Mouse (Mus musculus) CH12.LX (cell line): ENCODE measurements around the gene Rapgef6. TPM values are rescaled to one million over a fixed set of nuclear protein-coding genes. Genes with fewer than 3 reads are reported as not detected.

Source experiments
- DNase-seq: peaks from one replicate; pipeline ENCODE4 v3.0.0-alpha.2; 2013; ENCODE audit errors: extremely low read depth
- H3K27ac ChIP-seq: 2 replicates; pipeline ENCODE4 v1.5.1; 2012; ENCODE audit warnings: low read depth, mild to moderate bottlenecking, control low read depth, moderate library complexity; ENCODE audit not compliant: insufficient read depth
- H3K27me3 ChIP-seq: replicated peaks from 2 replicates; pipeline ENCODE3; 2012; ENCODE audit warnings: inconsistent platforms
- H3K36me3 ChIP-seq, 2 experiments: replicated peaks in 1 of 2; 2 replicates each; pipeline versions ENCODE3 to v1.6.1; 2012; ENCODE audit warnings: inconsistent platforms in 1 of 2, low read length in 1 of 2, mild to moderate bottlenecking in 1 of 2, mixed read lengths in 1 of 2, moderate library complexity in 1 of 2; ENCODE audit not compliant: control insufficient read depth in 1 of 2, insufficient read depth in 1 of 2
- H3K4me1 ChIP-seq, 2 experiments: 2 replicates each; pipeline ENCODE4 v1.6.1; 2012; ENCODE audit warnings: inconsistent platforms in 1 of 2, moderate library complexity in 1 of 2; ENCODE audit not compliant: insufficient read depth in 2 of 2, control insufficient read depth in 1 of 2
- H3K4me2 ChIP-seq: 2 replicates; pipeline ENCODE4 v1.6.1; 2012; ENCODE audit warnings: low read depth, mild to moderate bottlenecking, control low read depth; ENCODE audit not compliant: poor library complexity, insufficient read depth, severe bottlenecking
- H3K4me3 ChIP-seq, 3 experiments: fragments of 150-350 bp in 1 of 3; sonication (generic) in 1 of 3; replicated peaks in 1 of 3; 2 replicates each; pipeline versions ENCODE3 to v1.5.1; 2011 to 2012; ENCODE audit warnings: low read depth in 2 of 3, low read length in 2 of 3, mild to moderate bottlenecking in 2 of 3, moderate library complexity in 2 of 3, control low read depth in 1 of 3, improper control_type of control experiment in 1 of 3, inconsistent platforms in 1 of 3, mixed read lengths in 1 of 3; ENCODE audit not compliant: poor library complexity in 1 of 3
- H3K79me2 ChIP-seq: replicated peaks from 2 replicates; pipeline ENCODE4 v1.6.1; 2012; ENCODE audit warnings: mild to moderate bottlenecking, moderate library complexity; ENCODE audit not compliant: control insufficient read depth, poor library complexity, insufficient read depth, severe bottlenecking; ENCODE audit errors: extremely low read depth
- H3K9ac ChIP-seq: 2 replicates; pipeline ENCODE4 v1.6.1; 2012; ENCODE audit warnings: low read depth, mild to moderate bottlenecking, control low read depth, moderate library complexity; ENCODE audit not compliant: insufficient read depth
- H3K9me3 ChIP-seq: replicated peaks from 2 replicates; pipeline ENCODE3; 2012; ENCODE audit warnings: low read length, inconsistent platforms, mixed read lengths
- CHD1 ChIP-seq: IDR thresholded peaks from 2 replicates; pipeline ENCODE4 v1.6.1; 2012; ENCODE audit warnings: low read depth, low read length, improper control_type of control experiment, inconsistent platforms
- CHD2 ChIP-seq: IDR thresholded peaks from 2 replicates; pipeline ENCODE4 v1.6.1; 2011; ENCODE audit warnings: low read length, improper control_type of control experiment
- CTCF ChIP-seq, 2 experiments: IDR thresholded peaks in 1 of 2; conservative IDR thresholded peaks in 1 of 2; 2 replicates each; pipeline ENCODE4 v1.5.1; 2011 to 2012; ENCODE audit warnings: low read depth in 2 of 2, low read length in 2 of 2, improper control_type of control experiment in 1 of 2, inconsistent platforms in 1 of 2, mild to moderate bottlenecking in 1 of 2, moderate library complexity in 1 of 2
- E2F4 ChIP-seq: IDR thresholded peaks from 2 replicates; pipeline ENCODE4 v1.6.1; 2011; ENCODE audit warnings: low read depth, low read length, improper control_type of control experiment; ENCODE audit not compliant: insufficient replicate concordance
- ELF1 ChIP-seq: IDR thresholded peaks from 2 replicates; pipeline ENCODE4 v1.6.1; 2014; ENCODE audit warnings: low read depth, mild to moderate bottlenecking, inconsistent platforms, low read length, improper control_type of control experiment
- EP300 ChIP-seq: IDR thresholded peaks from 2 replicates; pipeline ENCODE4 v1.6.1; 2011; ENCODE audit warnings: low read length, improper control_type of control experiment
- ETS1 ChIP-seq: conservative IDR thresholded peaks from 2 replicates; pipeline ENCODE4 v1.6.1; 2012; ENCODE audit warnings: low read depth, mild to moderate bottlenecking, inconsistent platforms, low read length, improper control_type of control experiment, moderate library complexity
- IRF4 ChIP-seq: IDR thresholded peaks from 2 replicates; pipeline ENCODE4 v1.6.1; 2014; ENCODE audit warnings: low read depth, mild to moderate bottlenecking, inconsistent platforms, low read length, improper control_type of control experiment
- JUN ChIP-seq: IDR thresholded peaks from 2 replicates; pipeline ENCODE4 v1.6.1; 2011; ENCODE audit warnings: low read depth, mild to moderate bottlenecking, low read length, improper control_type of control experiment, moderate library complexity; ENCODE audit not compliant: insufficient read depth
- JUND ChIP-seq: conservative IDR thresholded peaks from 2 replicates; pipeline ENCODE4 v1.6.1; 2011; ENCODE audit warnings: low read depth, low read length, improper control_type of control experiment
- MAX ChIP-seq: IDR thresholded peaks from 2 replicates; pipeline ENCODE4 v1.6.1; 2011; ENCODE audit warnings: low read length, improper control_type of control experiment
- MAZ ChIP-seq: IDR thresholded peaks from 2 replicates; pipeline ENCODE4 v1.6.1; 2012; ENCODE audit warnings: low read depth, mild to moderate bottlenecking, inconsistent platforms, low read length, improper control_type of control experiment, moderate library complexity
- MXI1 ChIP-seq: IDR thresholded peaks from 2 replicates; pipeline ENCODE4 v1.6.1; 2011; ENCODE audit warnings: mild to moderate bottlenecking, low read depth, low read length, improper control_type of control experiment
- NELFE ChIP-seq: IDR thresholded peaks from 2 replicates; pipeline ENCODE4 v1.6.1; 2011; ENCODE audit warnings: low read depth, low read length, improper control_type of control experiment
- POLR2A ChIP-seq: IDR thresholded peaks from 2 replicates; pipeline ENCODE4 v1.6.1; 2011; ENCODE audit warnings: low read depth, mild to moderate bottlenecking, improper control_type of control experiment, low read length
- POLR2AphosphoS2 ChIP-seq: IDR thresholded peaks from 2 replicates; pipeline ENCODE4 v1.6.1; 2011; ENCODE audit warnings: low read depth, low read length, improper control_type of control experiment
- RAD21 ChIP-seq: IDR thresholded peaks from 2 replicates; pipeline ENCODE4 v1.6.1; 2011; ENCODE audit warnings: low read depth, mild to moderate bottlenecking, low read length, improper control_type of control experiment, moderate library complexity
- RCOR1 ChIP-seq: conservative IDR thresholded peaks from 2 replicates; pipeline ENCODE4 v1.6.1; 2012; ENCODE audit warnings: low read depth, mild to moderate bottlenecking, inconsistent platforms, low read length, improper control_type of control experiment
- SIN3A ChIP-seq: IDR thresholded peaks from 2 replicates; pipeline ENCODE4 v1.6.1; 2012; ENCODE audit warnings: low read length, improper control_type of control experiment, inconsistent platforms
- TBP ChIP-seq: conservative IDR thresholded peaks from 2 replicates; pipeline ENCODE4 v1.6.1; 2011; ENCODE audit warnings: low read depth, low read length, improper control_type of control experiment
- UBTF ChIP-seq: IDR thresholded peaks from 2 replicates; pipeline ENCODE4 v1.6.1; 2012; ENCODE audit warnings: low read depth, mild to moderate bottlenecking, inconsistent platforms, low read length, improper control_type of control experiment, moderate library complexity
- ZC3H11A ChIP-seq: IDR thresholded peaks from 2 replicates; pipeline ENCODE4 v1.6.1; 2012; ENCODE audit warnings: low read depth, mild to moderate bottlenecking, inconsistent platforms, low read length, improper control_type of control experiment
- ZMIZ1 ChIP-seq: IDR thresholded peaks from 2 replicates; pipeline ENCODE4 v1.6.1; 2012; ENCODE audit warnings: low read depth, mild to moderate bottlenecking, inconsistent platforms, low read length, improper control_type of control experiment
- dilution Hi-C: fragments of 300-500 bp; cut with MboI; formaldehyde crosslinking; loops from 2 replicates; pipeline ENCODE4 v1.14.3; 2020; ENCODE audit warnings: low sequenced_read_pairs; ENCODE audit not compliant: extremely low pct_unique_long_range_greater_than_20kb, extremely low pct_ligation_motif_present
- in situ Hi-C: fragments of 300-500 bp; cut with MboI; formaldehyde crosslinking; loops from 3 replicates; pipeline ENCODE4 v1.14.3; 2019; ENCODE audit warnings: low sequenced_read_pairs, low pct_ligation_motif_present, low pct_unique_long_range_greater_than_20kb, mixed read lengths
- polyA plus RNA-seq: library from polyadenylated mRNA; unstranded; fragments of >175 nt; gene quantifications from 2 replicates; pipeline ENCODE4 v1.2.1, GENCODE M21; 2012; ENCODE audit warnings: low read depth; ENCODE audit not compliant: insufficient read length
- total RNA-seq, 2 experiments: library from RNA; depleted of rRNA; stranded (reverse); fragments of 300-350 nt in 1 of 2; fragments of >200 nt in 1 of 2; gene quantifications; 2 replicates each; pipeline ENCODE4 v1.2.3; 2012 to 2014

The Rapgef6 gene
- total and polyA plus RNA-seq, 3 experiments: 36.7 to 63.8 (median 38.3) TPM

DNA sequence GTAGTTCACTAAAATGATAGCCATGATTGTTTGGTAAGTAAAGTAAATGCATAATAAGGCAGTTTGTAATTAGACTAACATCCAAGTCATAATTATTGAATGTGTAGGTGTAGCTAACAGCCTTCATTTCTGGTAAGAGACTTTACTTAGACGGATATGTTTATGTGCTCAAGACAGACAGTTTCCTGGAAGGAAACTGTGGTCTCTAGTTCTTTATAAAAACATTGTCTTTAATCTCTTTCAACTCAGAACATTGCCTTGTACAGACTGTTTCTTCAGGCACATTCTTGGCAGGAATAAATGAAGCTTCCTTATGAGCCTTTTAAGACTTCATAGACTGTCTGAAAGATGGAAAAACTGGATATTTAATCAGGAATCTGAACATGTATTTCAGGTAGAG lies 45.3 kb downstream of the Rapgef6 start:
- in situ Hi-C loops (no loop called here), dilution Hi-C loops (no loop called here)
- no peaks in the 10 kb centered on the region for H3K27me3 ChIP-seq
- H3K4me3 ChIP-seq: no peak overlapping the region
- H3K9ac ChIP-seq: no peak overlapping the region
- H3K4me2 ChIP-seq: no peak overlapping the region
- H3K27ac ChIP-seq: no peak overlapping the region
- H3K4me1 ChIP-seq: no peaks in the 10 kb centered on the region
- no peak for TF ChIP-seq NELFE
- no peak for TF ChIP-seq MAZ
- TF ChIP-seq POLR2A: no peak
- no peak for TF ChIP-seq POLR2AphosphoS2
- TF ChIP-seq CHD1: no peak
- no peak for TF ChIP-seq JUN
- TF ChIP-seq CTCF (conservative IDR thresholded peaks at IDR 0.05 in 1 of 2, IDR thresholded peaks at IDR 0.05 in 1 of 2; ENCODE audit: low read depth in 2 of 2, low read length in 2 of 2): no peak
- TF ChIP-seq ELF1: no peak
- no peaks in the 10 kb centered on the region; the same call in 1 of the 2 replicates for H3K79me2 ChIP-seq
- H3K9me3 ChIP-seq: no peaks in the 10 kb centered on the region
- H3K36me3 ChIP-seq: peaks cover 9 to 54% of the 10 kb centered on the region in 2 experiments
- no peak for DNase-seq

DNA sequence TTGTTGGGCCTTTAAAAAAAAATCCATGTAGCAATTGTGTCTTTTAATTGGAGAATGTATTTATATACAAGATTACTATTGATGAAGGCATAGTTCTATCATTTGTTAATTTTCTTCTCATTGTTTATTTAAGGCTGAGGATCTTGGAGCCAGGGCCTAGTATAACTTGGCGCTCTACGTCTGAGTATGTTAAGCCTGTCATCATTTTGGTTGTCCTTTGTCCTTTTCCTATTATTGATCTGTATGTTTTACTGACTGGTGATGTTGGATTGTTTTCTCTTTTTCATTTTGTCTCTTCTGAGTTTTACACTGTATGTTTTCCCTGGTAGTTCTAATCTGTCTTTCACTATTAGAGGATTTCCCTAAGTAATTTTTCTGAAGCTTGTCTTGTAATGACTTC lies 52.1 kb downstream of the Rapgef6 start:
- TF ChIP-seq ZMIZ1: no peak
- no peak for TF ChIP-seq CHD2
- TF ChIP-seq ETS1: no peak
- no peak for TF ChIP-seq MAZ
- TF ChIP-seq MAX: no peak
- no peak for TF ChIP-seq IRF4
- no peak for TF ChIP-seq CTCF (conservative IDR thresholded peaks at IDR 0.05 in 1 of 2, IDR thresholded peaks at IDR 0.05 in 1 of 2; ENCODE audit: low read depth in 2 of 2, low read length in 2 of 2)
- TF ChIP-seq UBTF: no peak
- TF ChIP-seq MXI1: no peak
- no peak for TF ChIP-seq RCOR1
- no peak for TF ChIP-seq EP300
- TF ChIP-seq ZC3H11A: no peak
- TF ChIP-seq RAD21: no peak
- TF ChIP-seq SIN3A: no peak
- no peak for TF ChIP-seq POLR2AphosphoS2
- TF ChIP-seq TBP: no peak
- no peak for TF ChIP-seq E2F4
- TF ChIP-seq JUND: no peak
- H3K27me3 ChIP-seq: no peaks in the 10 kb centered on the region
- no peak overlapping the region for H3K9ac ChIP-seq
- in situ Hi-C loops: no loop called here
- H3K4me3 ChIP-seq: no peak overlapping the region
- no peak overlapping the region for H3K27ac ChIP-seq
- H3K4me1 ChIP-seq: no peaks in the 10 kb centered on the region
- no peaks in the 10 kb centered on the region for H3K9me3 ChIP-seq
- H3K4me2 ChIP-seq: no peak overlapping the region
- H3K36me3 ChIP-seq: peaks cover 13 to 37% of the 10 kb centered on the region in 2 experiments
- no peak for DNase-seq
- no peaks in the 10 kb centered on the region; the same call in none of the 2 replicates for H3K79me2 ChIP-seq
- dilution Hi-C loops: no loop called here
